Mouse (Mus musculus) stomach, postnatal 0 days (tissue): Measurements from ENCODE around the gene 1700016K19Rik.

Experiments used
- CTCF ChIP-seq: IDR thresholded peaks from 2 replicates; pipeline ENCODE4 v1.5.1; 2016; ENCODE audit warnings: antibody characterized with exemption, low read depth, mild to moderate bottlenecking, moderate library complexity
- EP300 ChIP-seq: optimal IDR thresholded peaks from 2 replicates; pipeline ENCODE3; 2016; ENCODE audit warnings: antibody characterized with exemption

- no peak for TF ChIP-seq CTCF
- TF ChIP-seq EP300 = no peak
Observed at GRCm38 (mm10) chr11:75956651-75957050, 43.1 kb upstream of the 1700016K19Rik start.
